Mouse (Mus musculus) forelimb bud, embryonic 11.5 days (tissue): ENCODE data around the gene Bud23.
"Not testable (repeated sequence)": the region's sequence is repeated elsewhere in the genome, so short reads cannot be mapped to it uniquely, and the experiment has no call there.

ENCODE experiments used
- DNase-seq: peaks from one replicate; pipeline ENCODE4 v3.0.0-alpha.2; 2012; ENCODE audit warnings: low read depth, low spot score

Bud23 gene

GRCm38 (mm10) chr5:135064909-135065446 lies at the start of gene Bud23:
Bud23 (minus strand) TSS chr5:135064959.
- DNase-seq, result not testable (repeated sequence)

DNA sequence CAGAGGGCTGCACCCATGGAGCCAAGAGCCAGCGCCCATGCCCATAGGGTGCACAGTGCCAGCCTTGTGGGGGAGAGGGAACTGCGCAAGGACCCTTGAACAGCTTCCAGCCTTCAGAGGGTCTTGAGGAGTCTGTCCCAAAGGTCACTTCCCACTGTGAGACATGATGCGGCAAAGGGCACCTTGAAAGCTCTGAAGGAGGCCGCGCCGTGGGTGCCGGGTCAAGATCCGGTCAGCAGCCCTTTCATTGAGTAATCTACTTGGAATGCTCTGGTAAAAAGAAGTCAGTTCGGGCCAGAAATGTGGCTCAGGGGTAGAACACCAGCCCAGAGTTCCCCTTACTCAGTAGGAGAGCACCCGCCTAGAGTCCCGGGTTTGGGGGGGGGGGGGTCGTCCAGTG lies 49.0 kb upstream of the Bud23 start:
- DNase-seq, result no peak

GRCm38 (mm10) chr5:135109976-135110375 lies 45.2 kb upstream of the Bud23 start:
- DNase-seq, result no peak

DNA sequence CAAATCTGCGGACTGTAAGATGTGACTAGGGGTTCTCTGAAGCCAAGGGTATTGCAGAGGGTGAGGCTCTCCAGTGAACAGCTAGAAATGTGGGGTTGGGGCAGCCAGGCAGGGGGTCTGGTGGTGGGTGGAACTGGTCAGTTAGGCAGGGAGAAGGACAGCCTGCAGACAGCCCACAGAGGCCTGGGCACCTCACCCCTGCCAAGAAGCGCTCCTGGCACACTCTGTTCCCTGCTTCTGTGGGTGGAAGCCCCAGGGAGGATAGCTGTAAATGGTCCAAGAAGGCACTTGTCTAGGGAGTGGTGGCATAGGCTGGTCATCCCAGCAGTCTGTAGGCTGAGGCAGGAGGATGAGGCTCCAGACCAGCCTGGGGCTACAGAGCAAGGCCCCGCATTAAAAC lies 44.7 kb upstream of the Bud23 start:
- DNase-seq, result no peak

DNA sequence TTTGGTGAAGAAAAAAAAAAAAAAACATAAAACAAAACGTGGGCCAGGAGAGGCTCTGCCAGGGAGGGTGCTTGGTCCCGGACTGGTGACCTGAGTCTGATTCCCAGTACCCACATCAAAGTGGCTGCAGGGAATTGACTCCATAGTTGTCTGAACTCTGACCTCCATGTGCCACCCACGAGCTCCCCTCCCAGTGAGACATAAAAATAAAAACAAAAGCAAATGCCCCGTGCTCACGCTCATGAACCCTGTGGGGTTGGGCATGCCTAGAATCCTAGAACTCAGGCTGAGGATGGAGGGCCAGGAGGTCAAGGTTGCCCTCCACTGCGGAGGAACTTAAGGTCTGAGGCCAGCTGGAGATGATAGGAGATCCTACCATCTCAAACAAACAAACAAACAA lies 44.3 kb upstream of the Bud23 start:
- no peak for DNase-seq

DNA sequence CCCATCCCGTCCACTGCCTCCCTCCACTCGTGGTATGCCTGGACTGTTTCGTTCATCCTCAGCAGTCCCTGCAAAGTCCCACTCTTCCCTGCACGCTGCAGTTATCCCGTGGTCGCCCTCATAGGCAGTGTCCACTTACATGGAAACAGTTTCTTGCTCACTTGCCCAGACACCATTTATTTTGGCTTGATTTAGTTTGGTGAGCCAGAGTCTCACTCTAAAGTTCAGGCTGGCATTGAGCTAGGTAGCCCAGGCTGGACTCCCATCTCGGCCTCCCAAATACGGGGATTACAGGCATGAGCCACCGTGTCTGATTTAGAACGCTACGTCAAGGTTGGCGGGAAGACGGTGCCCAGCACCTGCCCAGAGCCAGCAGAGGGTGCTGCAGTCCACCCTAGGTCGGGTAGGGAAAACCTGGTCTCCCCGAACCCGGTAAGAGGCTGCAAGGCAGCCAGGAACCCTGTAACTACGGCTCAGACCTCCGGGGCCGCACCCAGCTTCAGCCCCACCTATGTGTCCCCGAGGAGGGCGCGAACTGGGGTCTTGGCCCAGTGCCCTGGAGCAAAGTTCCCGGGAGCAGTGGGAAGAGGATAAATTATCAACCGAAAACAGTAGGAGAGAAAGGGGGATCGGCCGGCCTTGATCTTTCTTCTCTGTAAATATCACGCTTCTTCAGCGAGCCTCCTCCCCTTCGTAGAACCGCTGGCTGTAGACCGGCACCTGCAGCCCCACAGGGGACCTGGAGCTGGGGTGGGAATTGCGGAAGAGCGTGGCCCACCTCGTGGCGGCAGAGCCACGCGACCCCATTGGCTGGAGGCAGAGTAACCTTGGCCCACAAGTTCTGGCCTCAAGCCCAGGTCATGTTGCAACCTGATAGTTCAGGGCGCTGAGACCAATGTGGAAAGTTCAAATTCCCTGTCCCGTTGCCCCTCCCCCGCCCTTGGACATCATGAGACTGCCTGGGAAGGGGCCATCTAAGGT lies 43.1 kb upstream of the Bud23 start:
- peak; percentile 57 for DNase-seq

- peak; percentile 85 for DNase-seq
Observed at GRCm38 (mm10) chr5:135106758-135107256, 42.0 kb upstream of the Bud23 start.

DNA sequence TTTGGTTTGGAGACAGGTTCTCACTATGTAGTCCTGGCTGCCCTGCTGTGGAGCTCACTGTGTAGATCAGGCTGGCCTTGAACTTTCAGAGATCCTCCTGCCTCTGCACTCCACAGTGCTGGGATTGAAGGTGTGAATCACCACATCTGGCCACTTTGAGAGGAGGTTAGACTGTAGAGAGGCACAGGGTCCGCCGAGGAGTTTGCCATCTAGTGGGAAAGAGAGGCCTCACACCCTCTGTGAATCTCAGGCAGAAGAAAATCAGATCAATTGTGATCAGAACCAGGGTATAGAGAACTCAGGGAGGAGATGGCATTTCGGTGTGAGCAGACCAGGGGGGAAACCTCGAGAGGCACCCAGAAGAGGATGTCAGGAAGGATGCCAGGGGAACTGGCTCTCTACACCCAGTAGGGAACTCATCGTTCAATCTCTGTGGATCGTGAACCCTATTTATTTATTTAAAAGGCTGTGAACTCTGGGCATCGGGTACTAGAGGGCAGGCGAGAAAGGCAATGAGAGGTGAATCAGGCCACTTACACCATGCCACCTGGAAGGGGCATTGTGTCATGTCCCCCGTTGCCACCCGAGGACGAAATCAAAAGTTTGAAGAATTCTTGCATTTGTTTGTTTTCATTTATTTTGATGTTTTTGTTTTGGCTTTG lies 39.4 kb upstream of the Bud23 start:
- DNase-seq, result no peak

DNA sequence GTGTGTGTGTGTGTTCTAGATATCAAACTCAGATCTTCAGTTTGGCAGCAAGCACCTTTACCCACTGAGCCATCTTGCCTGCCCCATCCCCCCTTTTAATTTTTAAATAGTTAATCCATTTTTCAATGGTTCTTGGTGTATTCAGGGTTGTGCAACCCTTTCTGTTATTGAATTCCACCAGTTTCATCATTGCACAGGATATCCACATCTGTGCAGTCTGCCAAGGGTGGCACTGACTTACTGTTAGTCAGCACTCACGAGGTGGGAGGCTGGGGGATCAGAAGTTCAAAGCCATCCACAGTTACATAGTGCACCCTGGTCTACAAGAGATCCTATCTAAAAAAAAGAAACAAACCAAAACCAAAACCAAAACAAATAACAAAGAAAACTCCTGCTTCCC lies 36.2 kb upstream of the Bud23 start:
- DNase-seq, result no peak

GRCm38 (mm10) chr5:135089653-135090052 lies 24.9 kb upstream of the Bud23 start, which contains the start of gene Mlxipl:
Mlxipl (plus strand) TSS chr5:135089890.
- no peak for DNase-seq

DNA sequence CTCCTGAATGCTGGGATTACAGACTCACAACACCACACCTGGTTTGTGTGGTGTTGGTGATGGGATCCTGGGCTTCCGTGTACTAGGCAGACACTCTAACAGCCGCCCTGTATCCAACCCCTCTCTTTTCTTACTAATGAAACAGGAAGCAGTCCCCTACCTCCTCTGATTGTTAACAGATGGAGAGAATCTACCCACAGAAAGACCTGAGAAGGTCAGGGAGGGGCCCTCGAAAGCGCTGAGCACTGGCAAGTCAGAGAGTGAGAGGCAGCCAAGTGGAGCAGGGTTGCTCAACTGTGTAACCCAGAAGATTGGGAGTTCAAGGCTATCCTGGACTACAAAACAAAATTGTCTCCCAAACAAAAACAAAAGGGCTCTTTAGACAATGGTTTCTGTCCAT lies 22.1 kb upstream of the Bud23 start:
- no peak for DNase-seq

GRCm38 (mm10) chr5:135080539-135080938 lies 15.8 kb upstream of the Bud23 start:
- DNase-seq, result no peak

- DNase-seq, result no peak
Observed at GRCm38 (mm10) chr5:135079578-135079977, 14.8 kb upstream of the Bud23 start.

DNA sequence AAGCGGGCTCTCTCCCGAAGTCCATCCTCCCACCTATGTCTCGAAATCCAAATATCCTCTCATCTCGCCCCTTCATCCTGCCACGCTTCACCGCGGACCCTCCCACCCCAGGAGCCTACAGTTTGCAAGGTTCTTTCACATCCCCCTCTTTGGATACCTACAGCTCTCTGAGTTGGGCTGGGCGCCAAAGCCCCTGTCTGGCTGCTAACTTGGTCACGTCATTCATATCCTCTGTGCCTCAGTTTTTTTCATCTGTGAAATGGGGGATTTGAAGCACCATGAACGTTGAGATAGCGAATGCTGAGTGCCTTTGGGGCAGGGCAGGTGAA lies 13.7 kb upstream of the Bud23 start:
- no peak for DNase-seq

DNA sequence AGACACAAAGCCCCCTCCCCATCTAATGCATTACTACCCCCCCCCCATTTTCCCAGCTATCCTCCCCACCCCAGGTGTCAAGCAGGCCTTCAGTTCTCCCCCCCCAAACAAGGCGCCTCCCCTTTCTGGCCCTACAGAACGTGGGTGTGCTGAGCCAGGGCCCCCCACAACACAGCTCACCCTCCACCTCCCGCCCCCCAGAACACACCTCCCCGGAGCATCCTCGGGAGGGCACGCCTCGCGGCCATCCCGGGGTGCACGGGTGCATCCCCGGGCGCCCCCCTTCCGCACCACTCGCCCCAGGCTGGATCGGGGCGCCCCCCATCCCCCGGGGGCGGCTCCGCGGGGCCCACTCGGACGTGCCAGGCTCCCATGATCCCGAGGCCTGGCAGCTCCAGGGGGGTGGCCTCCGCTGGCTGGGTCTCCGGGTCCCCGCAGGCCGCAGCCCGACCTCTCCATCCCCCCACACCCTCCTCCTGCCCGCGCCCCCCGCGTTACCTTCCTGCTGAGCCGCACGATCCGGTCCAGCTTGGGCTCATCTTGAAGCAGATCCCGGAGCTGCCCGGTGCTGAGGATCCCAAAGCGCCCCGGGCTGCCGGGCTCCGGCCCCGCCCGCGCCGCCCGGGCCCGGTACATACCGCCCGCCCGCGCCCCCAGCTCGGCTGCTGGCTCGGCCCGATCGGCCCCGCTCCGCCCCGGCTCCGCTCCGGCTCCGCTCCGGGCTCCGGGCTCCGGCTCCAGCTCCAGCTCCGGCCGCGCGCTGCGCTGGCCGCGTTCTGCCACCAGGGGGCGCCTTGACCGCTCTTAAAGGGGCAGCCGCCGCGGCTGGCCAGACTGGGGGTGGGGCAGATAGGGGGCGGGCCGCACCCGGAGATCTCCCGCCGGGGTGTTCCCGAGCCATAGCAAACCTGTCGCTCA lies 13.1 kb upstream of the Bud23 start, which contains the start of gene Vps37d:
Vps37d (minus strand) TSS at position 703 of the 918 bp plus-strand sequence.
- peak; percentile 92 for DNase-seq

DNA sequence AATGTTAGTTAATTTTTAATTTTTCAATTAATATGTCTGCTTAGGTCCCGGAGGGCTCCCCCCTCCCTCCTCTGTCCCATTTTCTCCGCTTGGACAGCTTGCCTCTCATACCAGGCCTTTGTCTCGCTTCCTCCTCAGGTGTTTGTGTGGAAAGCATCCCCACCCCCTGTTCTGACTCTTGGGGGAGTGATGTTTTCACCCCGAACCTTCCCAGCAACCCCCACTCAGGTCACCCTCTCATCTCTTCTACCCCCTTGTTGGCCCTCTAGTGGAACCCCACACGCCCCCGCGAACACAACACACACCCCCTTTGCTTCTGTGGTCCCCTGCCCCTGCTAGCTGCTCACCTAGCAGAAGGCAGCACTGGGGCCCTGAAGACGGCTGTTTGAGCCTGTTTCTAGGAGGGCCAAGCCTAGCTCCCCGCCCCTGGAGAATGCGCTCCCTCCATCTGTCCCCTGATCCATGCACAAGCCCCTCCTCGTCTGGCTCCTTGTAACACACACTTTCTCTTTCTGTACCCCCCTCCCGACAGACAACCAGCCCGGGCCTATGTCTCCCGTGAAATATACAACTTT lies 12.3 kb upstream of the Bud23 start:
- DNase-seq, result no peak

- no peak for DNase-seq
Observed at GRCm38 (mm10) chr5:135076368-135076767, 11.6 kb upstream of the Bud23 start.

GRCm38 (mm10) chr5:135075655-135076054 lies 10.9 kb upstream of the Bud23 start:
- no peak for DNase-seq

GRCm38 (mm10) chr5:135073349-135074150 lies 8.8 kb upstream of the Bud23 start:
- no peak for DNase-seq

- DNase-seq, result no peak
Observed at GRCm38 (mm10) chr5:135072720-135073119, 8.0 kb upstream of the Bud23 start.
